Mouse (Mus musculus) ES-Bruce4 (cell line): ENCODE measurements around the gene Vsig8. TPM values are rescaled to one million over a fixed set of nuclear protein-coding genes. Genes with fewer than 3 reads are reported as not detected.

Source experiments
- H3K27ac ChIP-seq: 2 replicates; pipeline ENCODE4 v1.5.1; 2012; ENCODE audit warnings: low read length, inconsistent platforms; ENCODE audit not compliant: insufficient read depth
- H3K27me3 ChIP-seq: 2 replicates; pipeline ENCODE4 v1.6.1; 2012; ENCODE audit warnings: mild to moderate bottlenecking, low read length, inconsistent platforms; ENCODE audit not compliant: control insufficient read depth, poor library complexity, insufficient read depth, severe bottlenecking
- H3K36me3 ChIP-seq: 2 replicates; pipeline ENCODE4 v1.6.1; 2012; ENCODE audit warnings: inconsistent platforms, mild to moderate bottlenecking, low read length, moderate library complexity; ENCODE audit not compliant: control insufficient read depth, poor library complexity, insufficient read depth, severe bottlenecking
- H3K4me1 ChIP-seq: one replicate; pipeline ENCODE4 v1.8.1; 2011; ENCODE audit warnings: low read length; ENCODE audit not compliant: control insufficient read depth, insufficient read depth
- H3K4me3 ChIP-seq: 2 replicates; pipeline ENCODE4 v1.5.1; 2011; ENCODE audit warnings: low read depth, mild to moderate bottlenecking, low read length
- H3K9ac ChIP-seq: 2 replicates; pipeline ENCODE4 v1.6.1; 2012; ENCODE audit warnings: low read depth, mild to moderate bottlenecking, inconsistent platforms; ENCODE audit not compliant: poor library complexity, severe bottlenecking
- H3K9me3 ChIP-seq: replicated peaks from 2 replicates; pipeline ENCODE4 v1.6.1; 2012; ENCODE audit warnings: mild to moderate bottlenecking, low read length, inconsistent platforms; ENCODE audit not compliant: control insufficient read depth, poor library complexity, insufficient read depth, severe bottlenecking
- CTCF ChIP-seq: IDR thresholded peaks from one replicate; pipeline ENCODE4 v1.8.1; 2011; ENCODE audit warnings: low read depth, low read length
- EP300 ChIP-seq: IDR thresholded peaks from 2 replicates; pipeline ENCODE4 v1.6.1; 2011; ENCODE audit warnings: low read depth, low read length; ENCODE audit not compliant: insufficient read depth
- POLR2A ChIP-seq: IDR thresholded peaks from one replicate; pipeline ENCODE4 v1.8.1; 2011; ENCODE audit warnings: low read length; ENCODE audit not compliant: insufficient read depth
- polyA plus RNA-seq: library from polyadenylated mRNA; stranded (reverse); fragments of >200 nt; gene quantifications from 2 replicates; pipeline ENCODE4 v1.2.4, GENCODE M21; 2011; ENCODE audit warnings: low read depth; ENCODE audit not compliant: missing spikeins, insufficient read depth, insufficient read length

Gene Vsig8
- polyA plus RNA-seq, 1 experiment, result not detected

- H3K27ac ChIP-seq, result no peak overlapping the region
- H3K4me3 ChIP-seq, result peak overlapping the region; percentile 70
- no peaks in the 10 kb centered on the region for H3K4me1 ChIP-seq
- H3K9ac ChIP-seq, result peak overlapping the region; percentile 51; the same call in 1 of the 2 replicates
- H3K36me3 ChIP-seq, result no peaks in the 10 kb centered on the region
- H3K27me3 ChIP-seq, result no peaks in the 10 kb centered on the region; the same call in 1 of the 2 replicates
- TF ChIP-seq EP300, result no peak
- no peak for TF ChIP-seq POLR2A
- TF ChIP-seq CTCF, result no peak
- no peaks in the 10 kb centered on the region for H3K9me3 ChIP-seq
Measured at GRCm38 (mm10) chr1:172563465-172563828, 7.7 kb downstream of the Vsig8 start.

- H3K27me3 ChIP-seq, result no peaks in the 10 kb centered on the region; the same call in 1 of the 2 replicates
- no peaks in the 10 kb centered on the region for H3K9me3 ChIP-seq
- H3K27ac ChIP-seq, result no peak overlapping the region
- H3K4me1 ChIP-seq, result no peaks in the 10 kb centered on the region
- no peaks in the 10 kb centered on the region for H3K36me3 ChIP-seq
- H3K4me3 ChIP-seq, result no peak overlapping the region
- TF ChIP-seq CTCF (no peak), EP300 (no peak), POLR2A (no peak)
- no peak overlapping the region for H3K9ac ChIP-seq
Measured at GRCm38 (mm10) chr1:172566131-172566530, 10.4 kb downstream of the Vsig8 start.

- Histone ChIP-seq H3K9ac (no peak overlapping the region), H3K4me3 (no peak overlapping the region), H3K27ac (no peak overlapping the region), H3K4me1 (no peaks in the 10 kb centered on the region), H3K27me3 (no peaks in the 10 kb centered on the region), H3K9me3 (no peaks in the 10 kb centered on the region), H3K36me3 (no peaks in the 10 kb centered on the region)
- TF ChIP-seq CTCF (no peak), EP300 (no peak)
Measured at GRCm38 (mm10) chr1:172567758-172568157, 12.0 kb downstream of the Vsig8 start.

- Histone ChIP-seq H3K36me3 (no peaks in the 10 kb centered on the region), H3K27me3 (no peaks in the 10 kb centered on the region), H3K9me3 (no peaks in the 10 kb centered on the region), H3K27ac (no peak overlapping the region), H3K9ac (no peak overlapping the region), H3K4me3 (no peak overlapping the region), H3K4me1 (no peaks in the 10 kb centered on the region)
- TF ChIP-seq CTCF (no peak), EP300 (no peak), POLR2A (no peak)
Measured at GRCm38 (mm10) chr1:172580116-172580515, 24.4 kb downstream of the Vsig8 start.

GRCm38 (mm10) chr1:172582436-172582835 is 26.7 kb downstream of the Vsig8 start:
- Histone ChIP-seq H3K36me3 (no peaks in the 10 kb centered on the region), H3K27me3 (no peaks in the 10 kb centered on the region), H3K4me1 (no peaks in the 10 kb centered on the region), H3K27ac (no peak overlapping the region), H3K4me3 (no peak overlapping the region), H3K9me3 (no peaks in the 10 kb centered on the region), H3K9ac (no peak overlapping the region)
- no peak for TF ChIP-seq POLR2A

- Histone ChIP-seq H3K4me1 (no peaks in the 10 kb centered on the region), H3K9ac (no peak overlapping the region), H3K27me3 (no peaks in the 10 kb centered on the region), H3K27ac (no peak overlapping the region), H3K36me3 (no peaks in the 10 kb centered on the region), H3K9me3 (no peaks in the 10 kb centered on the region), H3K4me3 (no peak overlapping the region)
- no peak for TF ChIP-seq EP300
- TF ChIP-seq POLR2A, result no peak
- TF ChIP-seq CTCF, result no peak
Measured at GRCm38 (mm10) chr1:172584271-172584670, 28.5 kb downstream of the Vsig8 start.

- no peaks in the 10 kb centered on the region for H3K27me3 ChIP-seq
- no peaks in the 10 kb centered on the region for H3K9me3 ChIP-seq
- TF ChIP-seq EP300, result no peak
- TF ChIP-seq CTCF, result no peak
- TF ChIP-seq POLR2A, result no peak
- no peak overlapping the region for H3K9ac ChIP-seq
- H3K36me3 ChIP-seq, result no peaks in the 10 kb centered on the region
- H3K4me3 ChIP-seq, result no peak overlapping the region
- H3K27ac ChIP-seq, result no peak overlapping the region
- H3K4me1 ChIP-seq, result no peaks in the 10 kb centered on the region
Measured at GRCm38 (mm10) chr1:172585026-172585425, 29.3 kb downstream of the Vsig8 start.
